Mouse (Mus musculus): ENCODE data around the gene Rhox2h.
"Not testable (repeated sequence)": the region's sequence is repeated elsewhere in the genome, so short reads cannot be mapped to it uniquely, and the experiment has no call there.

Rhox2h gene

DNA sequence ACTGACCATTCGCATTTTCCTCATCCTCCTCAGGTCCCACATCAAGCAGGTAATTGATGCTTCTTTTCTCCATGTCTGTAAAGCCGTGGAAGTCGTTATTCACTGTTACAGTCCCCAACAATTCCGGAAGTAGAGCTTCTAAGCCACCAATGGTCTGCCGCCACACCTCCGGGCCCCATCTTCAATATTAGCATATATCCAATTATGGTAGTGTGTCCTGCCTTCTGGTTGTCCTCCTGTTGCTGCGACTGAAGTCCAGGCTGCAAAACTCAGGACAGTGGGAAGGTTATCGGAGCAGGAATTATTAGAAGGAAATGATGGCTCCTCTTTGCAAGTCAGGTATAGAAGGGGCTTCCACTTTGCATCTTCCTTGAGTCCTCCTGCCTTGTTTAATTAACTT lies at the start of gene Rhox2h:
Gene Rhox2h (minus strand): TSS at position 101 of the 400 bp plus-strand sequence.
- DNase-seq (ENCODE audit: low read depth), result not testable (repeated sequence)

- no peak for DNase-seq (ENCODE audit: low read depth)
These were observed 28.8 kb upstream of the Rhox2h start for GRCm38 (mm10) chrX:37701821-37702387.

DNA sequence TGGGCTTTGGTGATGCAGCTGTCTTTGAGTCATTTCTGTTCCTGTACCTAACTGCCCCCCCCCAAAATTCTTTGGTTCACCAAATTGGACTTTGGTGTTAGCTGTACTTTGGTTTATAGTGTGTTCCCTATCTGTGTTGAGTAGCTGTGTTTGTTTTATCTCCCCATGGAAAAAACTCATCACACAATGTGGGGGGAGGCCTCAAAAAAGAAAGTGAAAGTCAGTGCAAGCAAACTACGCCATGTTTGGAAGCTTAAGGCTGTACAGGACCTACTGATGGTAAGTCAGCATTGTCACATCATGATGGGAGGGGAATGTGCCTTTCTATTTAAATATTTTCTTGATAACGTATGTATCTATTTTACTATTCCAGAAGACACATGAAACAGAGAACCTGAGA lies 19.2 kb upstream of the Rhox2h start:
- no peak for DNase-seq (ENCODE audit: low read depth)

DNA sequence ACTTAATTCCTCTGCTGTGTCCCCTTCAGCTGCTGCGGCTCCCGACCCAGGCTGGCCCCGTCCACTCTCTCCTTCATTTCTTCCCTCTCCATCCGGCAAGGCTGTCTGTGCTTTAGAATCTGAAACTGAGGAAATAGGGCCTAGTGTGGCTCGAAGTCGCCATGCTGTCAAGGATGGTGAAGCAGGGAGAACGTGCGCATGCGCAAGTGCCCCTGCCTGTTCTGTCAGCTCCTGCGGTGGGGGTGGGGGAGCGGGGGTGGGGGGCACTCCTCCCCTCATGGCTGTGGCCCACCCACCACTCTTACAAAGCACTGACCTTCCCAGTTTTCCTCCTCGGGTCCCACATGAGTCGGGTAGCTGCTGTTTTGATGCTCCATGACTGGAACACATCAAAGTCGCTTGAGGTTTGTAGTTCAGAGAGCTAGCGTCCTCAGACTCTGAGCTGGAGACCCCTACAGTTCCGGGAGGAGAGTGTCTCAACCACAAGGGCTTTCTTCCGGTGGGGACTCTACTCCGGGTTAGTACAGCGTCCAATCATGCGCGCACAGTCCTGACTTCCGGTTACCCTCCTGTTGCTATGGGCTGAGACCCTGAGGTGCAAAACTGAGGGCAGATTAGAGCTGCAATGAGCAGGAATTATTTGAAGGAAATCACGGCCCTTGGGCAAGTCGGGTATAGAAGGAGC lies 10.1 kb upstream of the Rhox2h start:
- no peak for DNase-seq (ENCODE audit: low read depth)

DNA sequence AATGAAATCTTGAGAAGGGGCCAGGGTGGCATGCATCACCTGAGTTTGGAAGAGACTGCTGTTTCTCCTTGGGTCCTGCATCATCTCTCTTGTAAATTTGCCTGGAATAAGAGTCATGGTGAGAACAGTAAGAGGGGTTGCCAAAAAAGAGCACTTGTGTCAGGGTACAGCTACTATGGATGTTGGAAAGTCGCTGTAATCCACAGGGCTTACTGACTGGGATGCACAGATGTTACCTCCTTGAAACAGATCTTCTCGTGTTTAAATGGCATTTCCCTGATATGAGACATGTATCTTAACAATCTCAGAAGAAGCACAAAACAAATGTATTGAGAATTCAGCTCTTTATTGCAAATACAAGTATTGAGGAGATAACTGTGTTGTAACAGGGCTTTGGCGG lies 4.4 kb downstream of the Rhox2h start, which contains the start of gene Rhox3h:
Gene Rhox3h (minus strand): TSS at position 101 of the 400 bp plus-strand sequence.
- not testable (repeated sequence) for DNase-seq (ENCODE audit: low read depth)

GRCm38 (mm10) chrX:37651227-37651626 lies 21.9 kb downstream of the Rhox2h start, which contains the start of gene Rhox4g:
Gene Rhox4g (minus strand): TSS chrX:37651327.
- not testable (repeated sequence) for DNase-seq (ENCODE audit: low read depth)

- DNase-seq (ENCODE audit: low read depth), result not testable (repeated sequence)
These were observed 29.7 kb downstream of the Rhox2h start, which contains the start of gene Rhox2g for GRCm38 (mm10) chrX:37643370-37643769. Gene Rhox2g (minus strand): TSS chrX:37643470.

DNA sequence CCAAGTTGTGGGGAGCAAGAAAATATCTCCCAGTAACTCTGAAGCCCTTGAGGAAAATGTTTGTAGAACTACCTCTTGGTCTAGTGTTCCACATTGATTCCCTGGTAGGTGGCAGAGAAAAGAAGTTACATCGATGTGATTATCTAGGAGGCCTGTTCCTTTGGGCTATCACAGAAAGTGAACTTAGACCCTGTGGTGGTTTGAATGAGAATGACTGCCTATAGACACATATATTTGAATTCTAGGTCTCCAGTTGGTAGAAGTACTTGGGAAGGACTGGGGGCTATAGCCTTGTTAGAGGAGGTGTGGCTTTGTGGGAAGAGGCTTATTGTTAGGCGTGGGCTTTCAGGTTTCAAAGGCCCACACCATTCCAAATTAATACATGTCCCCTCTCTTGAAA lies 44.6 kb downstream of the Rhox2h start, which contains the start of gene Rhox3g:
Gene Rhox3g (minus strand): TSS at position 101 of the 400 bp plus-strand sequence.
- not testable (repeated sequence) for DNase-seq (ENCODE audit: low read depth)

Measured in fibroblast of lung, adult 2 months (primary cell).